In the genomic region with DNA sequence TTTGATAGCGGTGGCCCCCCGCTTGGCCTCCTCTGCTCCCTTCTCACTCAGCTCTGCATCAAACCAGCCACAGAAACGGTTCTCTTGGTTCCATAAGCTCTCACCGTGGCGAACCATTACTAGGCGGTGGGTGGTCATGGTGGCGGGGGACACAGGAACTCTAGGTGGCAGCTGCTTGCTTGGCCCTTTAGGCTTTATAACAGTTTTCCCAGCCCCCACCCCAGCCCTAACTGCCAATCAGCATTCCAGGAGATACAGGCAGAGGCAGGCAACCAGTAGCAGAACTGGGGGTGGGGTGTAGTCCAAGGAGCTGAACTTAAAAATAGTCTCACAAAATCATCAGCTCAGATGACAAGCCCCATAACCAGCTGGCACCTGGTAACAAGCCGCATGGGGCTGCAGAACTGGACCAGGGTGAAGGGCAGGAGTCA, we compare ENCODE assay signal across 8 mouse cellular contexts. TPM values are rescaled to one million over a fixed set of nuclear protein-coding genes. Genes with fewer than 3 reads are reported as not detected.
A peak's percentile ranks its signal among the peaks of the same experiment; 100 is the strongest.
DNase-seq lines count a peak whose midpoint lies in the region; TF ChIP-seq lines count a peak whose summit lies in the region.

Gene Pgam2 (minus strand): TSS at position 183 of the 431 bp plus-strand sequence.

- no peaks in the 10 kb centered on the region for H3K9me3 ChIP-seq in embryonic facial prominence, embryonic 10.5 days

- H3K27ac ChIP-seq in embryonic facial prominence, embryonic 10.5 days (replicated peaks) = peak within 1 kb of the TSS; percentile 65
- H3K27ac ChIP-seq in heart, adult 2 months = peak within 1 kb of the TSS; percentile 76

- peak; percentile 98 for TF ChIP-seq POLR2A in heart, adult 2 months (IDR thresholded peaks at IDR 0.05; ENCODE audit: insufficient read depth, low read depth, low read length)

- H3K27me3 ChIP-seq in embryonic facial prominence, embryonic 10.5 days (replicated peaks; ENCODE audit: low read depth, poor library complexity, severe bottlenecking) = no peaks in the 10 kb centered on the region
- no peaks in the 10 kb centered on the region for H3K27me3 ChIP-seq in heart, adult 2 months (ENCODE audit: control insufficient read depth, insufficient read depth, low read length)

- peak within 1 kb of the TSS; percentile 23; the same call in 1 of the 2 replicates for H3K4me3 ChIP-seq in embryonic facial prominence, embryonic 10.5 days
- H3K4me3 ChIP-seq in heart, adult 2 months = peak within 1 kb of the TSS; percentile 56

- peak; percentile 90 for TF ChIP-seq EP300 in heart, adult 2 months (IDR thresholded peaks at IDR 0.05; ENCODE audit: insufficient read depth, low read depth, low read length)

- no peak for DNase-seq in left cerebral cortex, adult 8-10 months (ENCODE audit: low spot score in 2 of 2)
- DNase-seq in left cerebral cortex, postnatal 4 days = no peak
- peak; percentile 48 for DNase-seq in embryonic facial prominence, embryonic 10.5 days (ENCODE audit: low spot score)
- peak; percentile 66 to 77 for DNase-seq in heart, adult 2 months
- peak; percentile 39 to 45 for DNase-seq in kidney, postnatal 36 days
- no peak for DNase-seq in retina, postnatal 1 day
- no peak for DNase-seq in cerebellum, postnatal 36 days
- no peak for DNase-seq in testis, postnatal 14 days (ENCODE audit: low spot score)

- no peak for TF ChIP-seq CTCF in heart, adult 2 months (IDR thresholded peaks at IDR 0.05)

- peaks cover 33% of the 10 kb centered on the region for H3K36me3 ChIP-seq in embryonic facial prominence, embryonic 10.5 days (replicated peaks)
- H3K36me3 ChIP-seq in heart, adult 2 months (ENCODE audit: control insufficient read depth, insufficient read depth, low read length) = 0 out of 2 replicates have a peak, but pooled peaks cover 3% of the 10 kb centered on the region

- intact Hi-C loops in left cerebral cortex, postnatal 4 days (cut with DNase I) = no loop called here
- intact Hi-C loops in heart, adult 2 months (cut with DNase I) = no loop called here

- H3K4me1 ChIP-seq in embryonic facial prominence, embryonic 10.5 days = peaks cover 24% of the 10 kb centered on the region
- H3K4me1 ChIP-seq in heart, adult 2 months (ENCODE audit: control insufficient read depth, insufficient read depth, low read length) = peaks cover 17% of the 10 kb centered on the region

- no peaks in the 10 kb centered on the region for H3K79me2 ChIP-seq in heart, adult 2 months (replicated peaks; ENCODE audit: control insufficient read depth, insufficient read depth, low read length)

- 57% methylated on average over 8 of the region's 8 CpGs for WGBS in embryonic facial prominence, embryonic 10.5 days
- WGBS in heart, adult 2 months = 26% methylated on average over 8 of the region's 8 CpGs

- peak within 1 kb of the TSS; percentile 62 for H3K9ac ChIP-seq in heart, adult 2 months (ENCODE audit: low read depth, low read length)

RNA-seq across cellular contexts. Expression of gene Pgam2, which starts in this region (rescaled TPM):
- 10 to 100 TPM in 3 of 4 experiments, 1 to 10 TPM in 1; 8.3 to 11.8 (median 10.7) TPM for total RNA-seq in left cerebral cortex, adult 8-10 months (2022)
- total RNA-seq in left cerebral cortex, postnatal 4 days (2021) = 1 to 10 TPM; 1.6 TPM
- 5.1 and 5.3 TPM in 2 replicates for polyA plus RNA-seq in embryonic facial prominence, embryonic 10.5 days (2016; fragmentation: Nextera tagmentation; extraction: Ambion mirVana)
- total RNA-seq in heart, adult 2 months (2021) = 100 to 1,000 TPM; 743 to 848 TPM
- 1,153 and 1,176 TPM in 2 replicates for polyA plus RNA-seq in heart, adult 2 months (2012; rRNA removed)

Comparison
In these comparisons a context has a peak if more than half of its experiments do, and no peak if none do; other contexts are left out.
1. RNA of gene Pgam2 (total RNA-seq): 743 to 848 TPM in heart, adult 2 months; 8.3 to 11.8 TPM in left cerebral cortex, adult 8-10 months and 1.6 TPM in left cerebral cortex, postnatal 4 days; every median in the first group is over 10 times any median in the second.
2. RNA of gene Pgam2 (polyA plus RNA-seq): 1,153 to 1,176 TPM in heart, adult 2 months; 5.1 to 5.3 TPM in embryonic facial prominence, embryonic 10.5 days; every median in the first group is over 100 times any median in the second.
3. DNase-seq: peak in embryonic facial prominence, embryonic 10.5 days (single experiment), heart, adult 2 months (2 of 2) and kidney, postnatal 36 days (2 of 2); none in left cerebral cortex, adult 8-10 months (0 of 2), left cerebral cortex, postnatal 4 days (single experiment), retina, postnatal 1 day (single experiment), cerebellum, postnatal 36 days (0 of 2) and testis, postnatal 14 days (single experiment).